Mouse (Mus musculus) heart, adult 8-10 months (tissue): ENCODE measurements around the gene Mef2a. TPM values are rescaled to one million over a fixed set of nuclear protein-coding genes. Genes with fewer than 3 reads are reported as not detected.

Experiments used
- DNase-seq: peaks from one replicate; pipeline ENCODE4 v3.0.0; 2022; ENCODE audit warnings: low spot score
- total RNA-seq, 4 experiments: library from RNA; stranded (reverse); gene quantifications; 2 replicates each; pipeline ENCODE4 v1.2.4; 2022

Mef2a gene
- total RNA-seq, 4 experiments from 2014 or later: 134 to 141 (median 140) TPM

DNA sequence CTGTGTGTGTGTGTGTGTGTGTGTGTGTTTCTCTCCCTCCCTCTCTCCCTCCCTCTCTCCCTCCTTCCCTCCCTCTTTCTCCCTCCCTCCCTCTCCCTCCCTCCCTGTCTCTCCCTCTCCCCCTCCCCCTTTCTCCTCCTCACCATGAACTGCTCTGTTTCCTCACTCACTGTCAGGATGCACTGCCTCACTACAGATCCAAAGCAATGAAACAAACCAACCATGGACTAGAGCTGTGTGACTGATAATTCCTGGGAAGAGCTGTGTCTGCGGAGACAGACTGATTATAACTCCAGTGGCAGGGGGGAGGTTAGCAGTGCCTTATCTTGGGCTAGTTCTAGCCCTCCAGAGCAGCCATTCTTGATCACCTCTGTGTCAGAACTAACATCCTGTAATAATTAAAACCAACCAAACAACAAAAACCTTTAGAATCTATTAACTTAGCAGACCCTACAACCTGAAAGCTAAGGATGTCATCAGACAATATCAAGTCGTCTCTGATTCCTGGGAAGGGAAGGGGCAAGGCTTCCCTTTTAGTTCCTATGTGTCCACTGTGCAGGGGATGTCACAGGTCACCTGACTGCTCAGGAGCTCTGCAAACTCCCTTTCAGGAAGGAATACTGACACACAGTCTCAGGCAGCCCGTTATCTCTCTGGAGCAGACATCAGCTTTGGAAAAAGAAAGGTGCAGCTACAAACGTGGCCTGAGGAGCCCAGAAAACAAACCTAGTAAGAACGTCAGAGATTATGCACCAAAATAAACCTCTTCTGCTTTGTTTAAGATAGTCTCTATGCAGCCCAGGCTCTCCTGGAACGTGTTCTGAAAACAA lies 162.4 kb downstream of the Mef2a start:
- DNase-seq: no peak

GRCm38 (mm10) chr7:67208317-67208716 lies 164.3 kb downstream of the Mef2a start:
- DNase-seq: no peak

- DNase-seq: no peak
Observed at GRCm38 (mm10) chr7:67207701-67208100, 165.0 kb downstream of the Mef2a start.

DNA sequence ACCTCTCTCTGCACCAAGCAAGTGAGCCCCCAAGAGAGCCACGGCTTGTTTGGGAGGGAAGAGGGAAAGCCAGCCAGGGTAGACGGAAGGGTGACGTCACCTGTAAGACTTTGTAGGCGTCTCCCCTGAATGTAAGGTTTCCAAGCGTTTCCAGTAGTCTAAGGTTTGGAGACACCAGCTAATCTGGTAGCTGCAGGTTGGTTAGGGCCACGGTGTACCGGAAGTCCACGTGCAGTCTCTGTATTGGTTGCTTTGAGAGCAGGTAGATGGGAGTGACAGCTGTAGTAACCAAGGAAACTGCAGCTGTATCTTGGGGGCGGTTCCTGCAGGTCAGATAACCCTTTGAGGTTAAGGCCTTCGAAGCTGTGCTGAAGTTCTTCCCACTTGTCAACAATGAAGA lies 166.2 kb downstream of the Mef2a start:
- DNase-seq: no peak

DNA sequence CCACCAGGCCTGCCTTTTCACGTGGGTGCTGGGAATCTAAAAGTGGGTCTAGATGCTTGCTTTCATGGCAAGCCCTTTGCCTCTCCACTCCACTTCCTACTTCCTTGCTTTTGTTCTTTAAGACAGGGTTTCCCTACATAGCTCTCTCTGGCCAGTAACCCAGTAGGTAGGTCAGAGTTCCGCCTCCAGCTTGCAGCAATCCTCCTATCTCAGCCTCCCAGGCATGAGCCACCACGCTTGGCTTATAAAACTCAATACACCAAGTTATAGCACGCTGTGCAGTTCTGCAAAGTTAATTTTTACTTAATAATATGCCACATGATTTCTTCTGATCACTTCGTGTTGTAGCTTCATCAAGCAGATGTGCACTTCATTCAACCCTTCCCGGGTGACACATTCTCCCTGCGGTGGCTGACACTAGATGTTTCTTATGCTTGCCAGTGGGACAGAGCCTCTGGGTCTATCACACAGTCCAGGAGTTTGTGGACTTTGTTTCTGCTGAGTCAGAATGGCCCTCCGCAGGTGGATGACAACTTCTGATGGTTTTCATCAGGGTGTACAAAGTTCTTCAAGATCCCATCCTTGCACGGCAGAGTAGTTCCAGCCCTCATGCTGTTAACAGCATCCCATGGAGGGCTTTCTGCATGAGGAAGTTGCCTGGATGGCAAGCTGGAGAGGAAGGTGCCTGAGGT lies 166.8 kb downstream of the Mef2a start:
- DNase-seq: no peak

GRCm38 (mm10) chr7:67203625-67204024 lies 169.0 kb downstream of the Mef2a start:
- no peak for DNase-seq

DNA sequence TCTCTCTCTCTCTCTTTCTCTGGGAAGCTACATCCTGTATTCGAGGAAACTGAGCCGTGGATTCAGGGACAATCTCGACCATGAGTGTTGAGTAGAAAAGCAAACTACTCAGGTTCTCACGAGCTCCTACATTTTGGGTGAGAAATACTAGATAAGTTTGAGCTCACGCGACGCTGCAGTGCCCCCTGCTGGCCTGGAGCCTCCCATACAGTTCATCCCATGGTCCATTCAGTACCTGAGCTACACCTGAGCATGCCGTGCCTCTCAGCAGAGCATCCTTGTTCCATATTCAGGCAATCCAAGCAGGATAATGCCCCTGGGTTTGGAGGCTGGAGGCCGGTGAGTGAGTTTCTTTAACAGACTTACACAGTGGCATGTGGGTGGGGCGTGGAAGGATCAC lies 173.2 kb downstream of the Mef2a start:
- DNase-seq: peak; percentile 40

DNA sequence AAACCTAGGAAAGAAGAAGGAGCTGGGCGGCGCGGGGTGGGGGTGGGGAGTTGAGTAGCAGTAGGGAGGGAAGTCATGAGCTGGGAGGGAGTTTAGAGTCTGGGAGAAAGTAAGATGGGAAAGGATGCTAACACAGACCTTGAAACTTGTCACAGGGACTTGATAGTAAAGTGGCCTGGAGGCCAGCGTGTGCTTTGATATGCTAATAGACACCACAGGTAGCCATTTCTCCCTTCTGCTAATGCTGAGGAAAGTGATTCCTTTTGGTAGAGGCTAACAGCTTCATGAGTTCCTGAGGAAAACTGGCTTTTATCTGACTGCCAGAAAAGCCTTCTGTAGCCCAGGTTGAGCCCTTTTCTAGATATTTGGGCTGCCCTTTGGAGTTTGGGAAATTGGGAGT lies 188.9 kb downstream of the Mef2a start:
- DNase-seq: no peak

Other genes with a start within 250 kb of the Mef2a start
- gene Lysmd4, start 150.3 kb downstream of the Mef2a start, total RNA-seq: 10 to 100 TPM; 16.9 to 20.9 (median 19.3) TPM